Mouse (Mus musculus): ENCODE data around the gene Brf1. TPM values are rescaled to one million over a fixed set of nuclear protein-coding genes. Genes with fewer than 3 reads are reported as not detected.

The Brf1 gene
- polyA plus RNA-seq, 1 experiment from 2014 or later: 53.0 TPM

- Histone ChIP-seq H3K27ac (ENCODE audit: low read depth, low read length) (no peak overlapping the region), H3K36me3 (ENCODE audit: control insufficient read depth, insufficient read depth, low read length) (peaks cover 33% of the 10 kb centered on the region), H3K4me3 (ENCODE audit: low read depth, low read length) (no peak overlapping the region), H3K9me3 (ENCODE audit: control insufficient read depth, low read length) (no peaks in the 10 kb centered on the region), H3K9ac (ENCODE audit: low read length) (no peak overlapping the region), H3K4me1 (ENCODE audit: control insufficient read depth, insufficient read depth, low read length) (peaks cover 11% of the 10 kb centered on the region), H3K4me2 (no peak overlapping the region), H3K27me3 (ENCODE audit: control insufficient read depth, insufficient read depth, low read length) (no peaks in the 10 kb centered on the region)
- WGBS: 89% methylated on average over 9 of the region's 9 CpGs
- DNase-seq (ENCODE audit: low spot score, missing footprints) (no peak), ATAC-seq (ENCODE audit: low FRiP score) (no peak)
Measured at GRCm38 (mm10) chr12:112974736-112975135, 25.8 kb downstream of the Brf1 start.

- DNase-seq (ENCODE audit: low spot score, missing footprints): no peak
- no peak for ATAC-seq (ENCODE audit: low FRiP score)
- peaks cover 44% of the 10 kb centered on the region for H3K36me3 ChIP-seq (ENCODE audit: control insufficient read depth, insufficient read depth, low read length)
- no peak overlapping the region for H3K4me3 ChIP-seq (ENCODE audit: low read depth, low read length)
- H3K9me3 ChIP-seq (ENCODE audit: control insufficient read depth, low read length): no peaks in the 10 kb centered on the region
- no peak overlapping the region for H3K27ac ChIP-seq (ENCODE audit: low read depth, low read length)
- no peak overlapping the region for H3K9ac ChIP-seq (ENCODE audit: low read length)
- no peaks in the 10 kb centered on the region for H3K27me3 ChIP-seq (ENCODE audit: control insufficient read depth, insufficient read depth, low read length)
- H3K4me2 ChIP-seq: no peak overlapping the region
- H3K4me1 ChIP-seq (ENCODE audit: control insufficient read depth, insufficient read depth, low read length): no peaks in the 10 kb centered on the region
- 88% methylated on average over 6 of the region's 6 CpGs for WGBS
Measured at GRCm38 (mm10) chr12:112969616-112970015, 30.9 kb downstream of the Brf1 start.

GRCm38 (mm10) chr12:112968943-112969342 is 31.6 kb downstream of the Brf1 start:
- no peak overlapping the region for H3K27ac ChIP-seq (ENCODE audit: low read depth, low read length)
- no peaks in the 10 kb centered on the region for H3K27me3 ChIP-seq (ENCODE audit: control insufficient read depth, insufficient read depth, low read length)
- WGBS: 66% methylated on average over 8 of the region's 8 CpGs
- DNase-seq (ENCODE audit: low spot score, missing footprints) (no peak), ATAC-seq (ENCODE audit: low FRiP score) (no peak)
- no peaks in the 10 kb centered on the region for H3K4me1 ChIP-seq (ENCODE audit: control insufficient read depth, insufficient read depth, low read length)
- no peak overlapping the region for H3K4me2 ChIP-seq
- no peak overlapping the region for H3K9ac ChIP-seq (ENCODE audit: low read length)
- peaks cover 47% of the 10 kb centered on the region for H3K36me3 ChIP-seq (ENCODE audit: control insufficient read depth, insufficient read depth, low read length)
- no peaks in the 10 kb centered on the region for H3K9me3 ChIP-seq (ENCODE audit: control insufficient read depth, low read length)
- H3K4me3 ChIP-seq (ENCODE audit: low read depth, low read length): no peak overlapping the region

- H3K36me3 ChIP-seq (ENCODE audit: control insufficient read depth, insufficient read depth, low read length): peaks cover 38% of the 10 kb centered on the region
- no peaks in the 10 kb centered on the region for H3K4me1 ChIP-seq (ENCODE audit: control insufficient read depth, insufficient read depth, low read length)
- ATAC-seq (ENCODE audit: low FRiP score) (no peak), DNase-seq (ENCODE audit: low spot score, missing footprints) (no peak)
- no peak overlapping the region for H3K4me2 ChIP-seq
- H3K27me3 ChIP-seq (ENCODE audit: control insufficient read depth, insufficient read depth, low read length): no peaks in the 10 kb centered on the region
- no peaks in the 10 kb centered on the region for H3K9me3 ChIP-seq (ENCODE audit: control insufficient read depth, low read length)
- H3K9ac ChIP-seq (ENCODE audit: low read length): no peak overlapping the region
- 96% methylated on average over 13 of the region's 13 CpGs for WGBS
- H3K27ac ChIP-seq (ENCODE audit: low read depth, low read length): no peak overlapping the region
- no peak overlapping the region for H3K4me3 ChIP-seq (ENCODE audit: low read depth, low read length)
Measured at GRCm38 (mm10) chr12:112965783-112966182, 34.7 kb downstream of the Brf1 start.

- WGBS: 89% methylated on average over 5 of the region's 5 CpGs
- Histone ChIP-seq H3K4me3 (ENCODE audit: low read depth, low read length) (no peak overlapping the region), H3K4me1 (ENCODE audit: control insufficient read depth, insufficient read depth, low read length) (no peaks in the 10 kb centered on the region), H3K27me3 (ENCODE audit: control insufficient read depth, insufficient read depth, low read length) (no peaks in the 10 kb centered on the region), H3K36me3 (ENCODE audit: control insufficient read depth, insufficient read depth, low read length) (peaks cover 36% of the 10 kb centered on the region), H3K27ac (ENCODE audit: low read depth, low read length) (no peak overlapping the region), H3K9ac (ENCODE audit: low read length) (no peak overlapping the region), H3K4me2 (no peak overlapping the region), H3K9me3 (ENCODE audit: control insufficient read depth, low read length) (no peaks in the 10 kb centered on the region)
- ATAC-seq (ENCODE audit: low FRiP score) (no peak), DNase-seq (ENCODE audit: low spot score, missing footprints) (no peak)
Measured at GRCm38 (mm10) chr12:112961872-112962271, 38.6 kb downstream of the Brf1 start.

GRCm38 (mm10) chr12:112961428-112961827 is 39.1 kb downstream of the Brf1 start:
- DNase-seq (ENCODE audit: low spot score, missing footprints) (no peak), ATAC-seq (ENCODE audit: low FRiP score) (no peak)
- H3K27ac ChIP-seq (ENCODE audit: low read depth, low read length): no peak overlapping the region
- no peak overlapping the region for H3K4me2 ChIP-seq
- no peak overlapping the region for H3K4me3 ChIP-seq (ENCODE audit: low read depth, low read length)
- WGBS: 90% methylated on average over 7 of the region's 7 CpGs
- peaks cover 32% of the 10 kb centered on the region for H3K36me3 ChIP-seq (ENCODE audit: control insufficient read depth, insufficient read depth, low read length)
- H3K4me1 ChIP-seq (ENCODE audit: control insufficient read depth, insufficient read depth, low read length): no peaks in the 10 kb centered on the region
- H3K9ac ChIP-seq (ENCODE audit: low read length): no peak overlapping the region
- H3K27me3 ChIP-seq (ENCODE audit: control insufficient read depth, insufficient read depth, low read length): no peaks in the 10 kb centered on the region
- no peaks in the 10 kb centered on the region for H3K9me3 ChIP-seq (ENCODE audit: control insufficient read depth, low read length)

- no peaks in the 10 kb centered on the region for H3K27me3 ChIP-seq (ENCODE audit: control insufficient read depth, insufficient read depth, low read length)
- DNase-seq (ENCODE audit: low spot score, missing footprints) (no peak), ATAC-seq (ENCODE audit: low FRiP score) (no peak)
- H3K4me1 ChIP-seq (ENCODE audit: control insufficient read depth, insufficient read depth, low read length): no peaks in the 10 kb centered on the region
- no peak overlapping the region for H3K4me3 ChIP-seq (ENCODE audit: low read depth, low read length)
- H3K36me3 ChIP-seq (ENCODE audit: control insufficient read depth, insufficient read depth, low read length): peaks cover 23% of the 10 kb centered on the region
- H3K4me2 ChIP-seq: no peak overlapping the region
- H3K9me3 ChIP-seq (ENCODE audit: control insufficient read depth, low read length): no peaks in the 10 kb centered on the region
- H3K9ac ChIP-seq (ENCODE audit: low read length): no peak overlapping the region
- H3K27ac ChIP-seq (ENCODE audit: low read depth, low read length): no peak overlapping the region
- 84% methylated on average over 8 of the region's 8 CpGs for WGBS
Measured at GRCm38 (mm10) chr12:112959421-112959820, 41.1 kb downstream of the Brf1 start.

- H3K9me3 ChIP-seq (ENCODE audit: control insufficient read depth, low read length): no peaks in the 10 kb centered on the region
- WGBS: 41% methylated on average over 4 of the region's 4 CpGs
- H3K4me2 ChIP-seq: no peak overlapping the region
- ATAC-seq (ENCODE audit: low FRiP score): 0 out of 2 replicates have a peak, but pooled peaks have one; percentile 35
- no peaks in the 10 kb centered on the region for H3K4me1 ChIP-seq (ENCODE audit: control insufficient read depth, insufficient read depth, low read length)
- no peaks in the 10 kb centered on the region for H3K27me3 ChIP-seq (ENCODE audit: control insufficient read depth, insufficient read depth, low read length)
- H3K4me3 ChIP-seq (ENCODE audit: low read depth, low read length): no peak overlapping the region
- peaks cover 15% of the 10 kb centered on the region; the same call in 1 of the 2 replicates for H3K36me3 ChIP-seq (ENCODE audit: control insufficient read depth, insufficient read depth, low read length)
- H3K27ac ChIP-seq (ENCODE audit: low read depth, low read length): no peak overlapping the region
- no peak for DNase-seq (ENCODE audit: low spot score, missing footprints)
- H3K9ac ChIP-seq (ENCODE audit: low read length): no peak overlapping the region
Measured at GRCm38 (mm10) chr12:112958303-112958702, 42.2 kb downstream of the Brf1 start.

GRCm38 (mm10) chr12:112955800-112956199 is 44.7 kb downstream of the Brf1 start:
- H3K4me3 ChIP-seq (ENCODE audit: low read depth, low read length): no peak overlapping the region
- no peaks in the 10 kb centered on the region for H3K27me3 ChIP-seq (ENCODE audit: control insufficient read depth, insufficient read depth, low read length)
- ATAC-seq (ENCODE audit: low FRiP score) (peak; percentile 78), DNase-seq (ENCODE audit: low spot score, missing footprints) (peak; percentile 97)
- H3K9ac ChIP-seq (ENCODE audit: low read length): no peak overlapping the region
- 24% methylated on average over 4 of the region's 4 CpGs for WGBS
- peaks cover 5% of the 10 kb centered on the region for H3K4me1 ChIP-seq (ENCODE audit: control insufficient read depth, insufficient read depth, low read length)
- no peak overlapping the region for H3K4me2 ChIP-seq
- peaks cover 6% of the 10 kb centered on the region; the same call in 1 of the 2 replicates for H3K36me3 ChIP-seq (ENCODE audit: control insufficient read depth, insufficient read depth, low read length)
- no peaks in the 10 kb centered on the region for H3K9me3 ChIP-seq (ENCODE audit: control insufficient read depth, low read length)
- no peak overlapping the region for H3K27ac ChIP-seq (ENCODE audit: low read depth, low read length)

All from midbrain, embryonic 11.5 days (tissue).